Mouse (Mus musculus): ENCODE data around the gene Hs3st5. TPM values are rescaled to one million over a fixed set of nuclear protein-coding genes. Genes with fewer than 3 reads are reported as not detected.

Hs3st5 gene
- polyA plus RNA-seq (2017; shearing (Covaris generic)) = under 1 TPM in 1 of 2 experiments, not detected in 1; 0.15 TPM

DNA sequence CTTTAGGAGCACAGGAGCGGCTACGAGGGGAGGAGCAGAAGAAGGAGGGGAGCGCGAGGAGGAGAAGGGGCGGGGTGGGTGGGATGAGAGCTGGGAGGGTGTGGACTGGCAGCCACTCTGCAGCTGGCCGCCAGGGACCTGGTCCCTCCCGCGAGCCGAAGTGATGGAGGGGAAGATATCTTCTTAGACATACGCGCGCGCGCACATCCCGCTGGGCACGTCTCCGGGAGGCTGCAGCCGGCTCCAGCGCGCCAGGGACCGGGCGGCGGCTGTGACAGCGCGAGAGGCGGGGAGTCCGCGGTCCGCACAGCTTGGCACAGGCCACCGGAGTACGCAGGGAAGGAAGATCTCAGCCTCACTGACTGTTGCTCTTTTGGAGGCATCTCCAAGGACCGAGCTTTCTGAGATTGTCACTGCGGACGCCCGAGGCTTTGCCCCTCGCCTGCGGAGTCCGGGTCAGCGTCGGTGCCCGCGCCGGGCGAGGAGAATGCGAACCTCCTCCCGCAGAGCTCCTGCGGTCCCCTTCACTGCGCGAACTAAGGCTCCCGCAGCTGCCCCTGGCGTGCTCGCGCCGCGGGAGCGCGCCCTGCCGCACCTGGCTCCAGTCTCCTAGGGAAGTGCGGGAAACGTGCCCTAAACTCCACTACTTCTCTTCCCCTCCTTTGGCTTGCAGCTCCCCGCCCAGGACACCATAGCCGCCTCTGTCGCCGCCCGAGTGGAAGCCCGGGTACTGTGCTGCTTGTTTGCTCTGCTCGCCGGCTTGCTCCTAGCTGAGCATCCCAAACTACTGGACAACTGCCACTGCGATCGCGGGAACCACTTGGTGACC is at the start of gene Hs3st5:
Gene Hs3st5 (plus strand): TSS at position 88 of the 829 bp plus-strand sequence.

